Mouse (Mus musculus): ENCODE data around the gene 0610037L13Rik.

0610037L13Rik gene

DNA sequence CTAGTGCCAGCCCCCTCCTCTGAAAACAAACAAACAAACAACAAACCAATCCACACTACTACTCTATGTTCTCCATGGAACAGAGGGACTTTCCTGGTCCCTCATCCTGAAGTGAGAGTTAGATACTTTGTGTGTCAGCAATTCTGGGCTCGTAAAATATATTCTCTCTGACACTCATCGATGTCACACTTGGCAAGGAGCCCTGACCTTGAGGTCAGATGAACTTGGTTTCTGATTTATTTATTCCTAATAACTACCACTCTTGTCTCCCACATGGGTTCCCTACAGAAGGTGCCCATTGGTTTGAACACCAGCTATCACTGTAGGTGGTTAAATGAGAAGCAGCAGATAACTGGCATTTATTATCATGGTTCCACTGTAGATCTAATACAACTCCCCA lies 30.7 kb downstream of the 0610037L13Rik start:
- no peak for DNase-seq (ENCODE audit: low spot score in 2 of 2)

DNA sequence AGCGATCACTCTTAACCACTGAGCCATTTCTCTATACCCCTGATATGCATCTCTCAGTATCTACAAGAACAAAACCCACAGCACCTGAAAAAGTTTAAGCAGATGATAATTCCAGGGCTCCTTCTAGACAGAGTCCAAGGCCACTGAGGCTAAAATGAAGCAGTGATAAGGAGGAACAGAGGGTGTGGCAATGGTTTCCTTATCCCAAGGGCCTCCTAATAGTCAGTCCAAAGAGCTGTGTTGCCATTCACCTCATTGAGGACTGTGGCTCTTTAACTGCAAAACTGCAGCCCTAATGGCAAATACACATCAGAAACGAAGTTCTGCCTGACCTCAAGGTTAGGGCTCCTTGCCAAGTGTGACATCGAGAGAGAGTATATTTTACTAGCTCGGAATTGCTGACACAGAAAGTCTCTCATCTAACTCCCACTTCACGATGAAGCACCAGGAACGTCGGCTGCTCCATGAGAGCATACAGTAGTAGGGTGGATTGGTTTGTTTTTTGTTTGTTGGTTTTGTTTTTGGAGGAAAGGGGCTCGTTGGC lies 31.6 kb downstream of the 0610037L13Rik start:
- peak; percentile 12 to 23 for DNase-seq (ENCODE audit: low spot score in 2 of 2)

DNA sequence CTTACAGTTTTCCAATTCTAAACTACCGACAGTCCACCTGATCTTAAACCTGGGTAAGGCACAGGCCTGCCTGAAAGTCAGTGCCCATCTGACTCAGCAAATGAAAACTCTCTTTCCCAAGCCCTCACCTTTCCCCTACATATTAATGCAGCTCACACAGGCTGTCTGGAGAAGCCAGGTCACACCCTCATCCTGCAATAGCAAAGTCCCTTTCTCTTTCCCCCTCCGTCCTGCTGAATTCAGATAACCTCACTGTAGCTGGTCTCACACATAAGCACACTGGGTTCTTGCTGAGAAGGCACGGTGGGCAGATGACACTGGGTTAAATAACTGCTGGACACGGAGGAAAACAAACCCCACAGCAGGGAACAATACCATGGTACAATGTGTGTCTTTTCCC lies 32.3 kb downstream of the 0610037L13Rik start:
- DNase-seq (ENCODE audit: low spot score in 2 of 2) = no peak

DNA sequence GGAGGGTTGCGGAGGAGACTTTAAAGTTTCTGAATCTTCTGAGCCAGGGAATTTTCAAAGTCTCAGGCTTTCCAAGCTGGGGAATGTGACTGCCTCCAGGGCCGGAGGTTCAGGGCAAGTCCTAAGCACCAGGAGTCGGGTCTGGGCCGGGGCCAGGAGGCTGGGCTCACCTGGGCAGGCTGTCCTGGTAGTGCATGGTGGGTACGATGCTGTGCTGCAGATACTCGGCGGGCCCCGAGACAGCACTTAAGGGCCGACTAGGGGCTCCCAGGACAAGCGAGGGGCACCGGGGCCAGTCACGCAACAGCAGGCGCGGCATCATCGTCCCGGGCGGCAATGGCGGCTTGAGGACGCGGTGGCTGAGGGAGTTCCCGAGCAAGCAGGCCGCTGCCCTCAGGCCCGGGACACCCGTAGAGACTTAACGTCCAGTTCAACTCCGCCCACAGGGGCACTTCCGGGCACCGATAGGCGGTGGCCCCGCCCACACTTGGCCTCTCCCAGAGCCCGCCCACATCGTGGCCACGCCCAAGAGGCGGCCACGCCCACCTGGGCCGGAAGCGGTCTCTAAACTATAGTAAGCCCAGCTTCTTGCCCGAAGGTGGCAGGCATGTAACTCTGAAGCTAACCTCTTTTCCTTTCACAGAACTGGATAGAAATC lies 33.7 kb downstream of the 0610037L13Rik start, which contains the start of gene Cpt2:
Cpt2 (minus strand) TSS at position 466 of the 658 bp plus-strand sequence.
- peak; percentile 93 to 96 for DNase-seq (ENCODE audit: low spot score in 2 of 2)

DNA sequence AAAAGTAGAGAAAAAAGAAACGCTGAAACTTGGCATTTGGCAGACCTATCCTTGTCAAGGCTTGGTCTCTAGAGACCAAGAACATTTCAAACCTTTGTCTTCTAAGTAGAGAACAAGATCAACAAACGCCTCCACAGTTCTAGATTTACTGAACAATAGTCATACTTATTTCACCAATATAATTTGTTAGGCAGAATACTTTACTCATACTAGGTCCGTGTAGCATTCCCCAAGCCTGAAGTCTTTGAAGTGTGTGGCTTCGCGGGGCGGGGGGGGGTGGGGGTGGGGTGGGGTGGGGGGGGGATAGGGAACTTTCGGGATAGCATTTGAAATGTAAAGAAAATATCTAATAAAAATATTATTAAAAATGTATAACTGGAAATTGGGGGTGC lies 34.2 kb downstream of the 0610037L13Rik start:
- DNase-seq (ENCODE audit: low spot score in 2 of 2) = no peak

DNA sequence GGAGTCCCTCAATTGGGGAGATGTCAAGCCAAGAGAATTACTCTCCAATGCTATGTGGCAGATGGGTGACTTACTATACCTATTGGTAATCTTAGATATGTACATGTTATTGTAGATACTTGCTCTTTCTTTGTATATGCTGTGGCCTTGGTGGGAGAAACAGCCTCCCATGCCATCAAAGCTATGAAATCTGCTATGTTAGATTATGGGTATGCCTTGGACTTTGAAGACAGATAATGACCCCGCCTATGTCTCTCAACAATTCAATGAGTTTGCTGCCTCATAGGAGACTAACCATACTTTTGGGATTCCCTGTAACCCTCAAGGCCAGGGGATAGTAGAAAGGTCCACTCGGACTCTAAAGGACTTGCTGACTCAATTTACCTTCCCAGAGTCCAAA lies 38.7 kb downstream of the 0610037L13Rik start:
- DNase-seq (ENCODE audit: low spot score in 2 of 2) = no peak

DNA sequence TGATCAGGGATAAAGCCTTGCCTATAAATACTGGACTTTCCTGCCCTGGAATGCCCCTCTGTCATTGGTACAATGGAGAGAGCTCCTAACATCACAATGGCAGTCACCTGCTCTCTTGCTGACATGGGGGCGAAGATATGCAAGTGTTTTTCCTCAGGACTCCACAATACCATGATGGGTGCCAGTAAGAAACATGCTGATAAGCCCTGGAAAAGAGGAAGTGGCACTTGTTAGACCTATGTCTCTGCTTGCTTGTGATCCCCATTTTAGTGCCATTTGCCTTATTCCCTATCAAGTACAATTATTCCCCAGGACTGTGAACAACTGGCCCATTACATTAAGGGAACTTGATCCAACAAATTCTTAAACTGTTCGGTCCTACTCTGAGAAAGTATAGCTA lies 39.1 kb downstream of the 0610037L13Rik start:
- DNase-seq (ENCODE audit: low spot score in 2 of 2) = no peak

DNA sequence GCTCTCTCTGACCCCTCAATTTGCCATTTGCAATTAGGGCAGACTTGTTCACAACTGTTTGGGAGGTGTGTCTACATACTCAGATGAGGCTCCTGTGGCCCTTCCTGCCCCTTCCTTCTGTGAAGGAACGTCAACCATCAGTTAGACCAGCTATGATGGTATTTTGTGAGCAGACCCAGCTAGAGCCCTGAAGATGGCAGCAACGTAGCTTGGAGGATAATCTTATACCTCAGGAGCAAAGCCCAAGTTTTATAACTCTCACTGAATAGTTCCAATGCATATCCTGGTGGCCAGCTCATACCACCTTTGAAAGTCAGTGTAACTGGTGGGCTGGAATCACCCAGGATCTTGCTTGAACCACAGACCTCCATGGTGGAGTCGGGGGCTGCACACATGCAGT lies 41.8 kb downstream of the 0610037L13Rik start:
- DNase-seq (ENCODE audit: low spot score in 2 of 2) = no peak

DNA sequence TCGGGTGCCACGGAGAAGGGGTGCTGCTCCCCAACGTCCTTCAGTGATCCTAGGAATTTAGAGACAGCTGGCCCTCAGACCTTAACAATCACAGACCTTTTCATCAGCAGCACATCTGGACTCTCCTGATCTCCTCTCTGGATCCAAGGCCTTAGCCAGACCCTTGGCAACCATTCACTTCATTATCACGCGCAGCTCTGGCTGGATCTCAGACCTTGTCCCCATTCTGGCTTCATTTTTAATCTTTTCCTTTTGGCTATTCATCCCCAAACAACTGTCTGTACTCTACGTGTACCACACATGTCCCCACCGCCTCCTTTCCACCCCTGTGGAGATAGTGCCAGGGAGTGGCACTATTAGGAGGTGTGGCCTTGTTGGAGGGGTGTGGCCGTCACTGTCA lies 43.6 kb downstream of the 0610037L13Rik start:
- DNase-seq (ENCODE audit: low spot score in 2 of 2) = no peak

DNA sequence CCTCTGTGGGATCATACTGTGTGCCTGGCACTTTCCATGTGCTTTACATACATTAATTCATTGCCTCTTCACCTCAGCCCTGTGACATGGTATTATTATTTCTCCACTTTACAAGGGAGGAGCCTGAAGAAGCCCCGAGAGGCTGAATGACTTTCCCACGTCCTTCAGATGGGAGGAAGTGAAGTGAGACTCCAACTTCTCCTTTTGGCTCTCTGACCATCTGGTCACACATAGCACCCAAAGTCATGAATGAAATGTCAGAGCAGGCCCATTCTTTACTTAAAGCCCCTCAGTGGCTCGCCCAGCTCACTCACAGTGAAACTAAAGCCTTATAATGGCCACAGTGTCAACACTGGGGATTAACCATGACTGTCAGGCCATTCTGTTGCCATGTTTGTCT lies 45.6 kb downstream of the 0610037L13Rik start:
- DNase-seq (ENCODE audit: low spot score in 2 of 2) = no peak

DNA sequence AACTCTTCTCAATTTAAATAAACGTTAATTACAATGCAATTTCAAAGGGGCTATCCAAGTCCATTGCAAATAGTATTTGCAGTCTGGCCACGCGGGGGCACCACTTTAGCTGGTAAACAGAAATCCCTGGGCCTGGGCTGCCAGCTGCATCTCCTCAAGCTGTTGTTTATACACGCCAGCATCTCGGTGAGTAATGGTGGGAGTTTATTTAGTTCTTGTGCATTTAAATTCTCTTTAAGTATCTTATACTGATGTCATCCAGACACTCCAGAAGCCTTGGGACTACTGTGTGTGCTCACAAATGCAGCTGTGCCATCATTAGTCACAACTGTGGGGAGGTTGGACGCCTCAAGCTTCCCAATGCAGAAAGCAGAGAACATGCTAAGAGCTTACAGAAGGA lies 47.7 kb downstream of the 0610037L13Rik start:
- peak in 1 of 2 experiments; percentile 66 for DNase-seq (ENCODE audit: low spot score in 2 of 2)

DNA sequence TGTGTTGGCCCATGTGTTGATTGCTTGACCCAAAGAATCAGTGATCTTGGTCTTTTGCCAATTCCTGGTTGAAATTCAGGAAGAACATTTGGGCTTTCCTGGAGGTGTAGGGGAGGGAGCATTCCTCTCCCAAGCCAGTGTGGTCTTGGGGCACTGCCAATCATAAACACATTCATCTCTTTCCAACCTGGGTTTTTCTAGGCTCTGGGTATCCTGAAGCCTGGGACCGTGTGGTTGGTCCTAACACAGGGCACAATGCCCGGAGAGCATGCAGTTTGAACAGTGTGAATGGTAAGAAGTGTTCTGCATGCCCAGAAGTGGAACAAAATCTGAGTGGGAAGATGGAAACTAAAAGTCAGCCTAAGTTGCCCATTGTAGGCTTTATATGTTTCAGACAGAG lies 48.5 kb downstream of the 0610037L13Rik start:
- no peak for DNase-seq (ENCODE audit: low spot score in 2 of 2)

DNA sequence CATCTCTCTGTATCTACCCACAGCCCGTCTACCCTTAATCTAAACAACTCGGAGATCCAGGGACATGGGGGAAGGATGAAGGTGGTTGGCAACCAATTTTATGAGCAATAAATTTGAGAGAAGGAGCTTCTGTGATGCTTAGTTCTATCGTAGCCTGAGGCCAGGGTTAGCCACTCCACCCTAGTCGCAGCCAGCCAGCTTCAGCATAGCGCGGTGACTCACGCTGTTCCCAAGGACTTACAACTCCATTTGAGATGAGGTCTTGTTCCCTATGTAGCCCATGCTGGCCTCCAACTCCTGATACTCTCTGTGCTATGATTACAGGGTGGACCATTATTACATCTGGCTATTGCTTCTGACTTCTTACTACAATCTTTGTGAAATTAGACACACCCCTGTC lies 53.1 kb downstream of the 0610037L13Rik start:
- DNase-seq (ENCODE audit: low spot score in 2 of 2) = no peak

DNA sequence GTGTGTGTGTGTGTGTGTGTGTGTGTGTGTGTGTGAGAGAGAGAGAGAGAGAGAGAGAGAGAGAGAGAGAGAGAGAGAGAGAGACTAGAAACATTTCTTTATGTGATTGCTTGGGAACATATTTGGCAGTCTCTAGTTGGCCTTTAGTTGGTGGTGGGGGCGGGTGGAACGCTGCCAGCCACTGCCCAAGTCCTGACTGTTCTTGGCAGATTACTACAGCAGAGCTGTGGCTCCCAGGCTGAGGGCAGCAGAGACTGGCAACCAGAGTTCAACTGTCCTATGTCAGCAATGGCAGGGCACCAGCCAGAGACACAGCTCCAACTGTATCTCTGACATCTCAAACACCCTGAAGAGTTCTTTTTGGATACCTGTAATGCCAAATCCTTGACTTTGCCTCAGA lies 54.5 kb downstream of the 0610037L13Rik start:
- no peak for DNase-seq (ENCODE audit: low spot score in 2 of 2)

All from spleen, postnatal 10 days (tissue).